Mouse (Mus musculus) heart, embryonic 14.5 days (tissue): ENCODE data around the gene Bnip2. TPM values are rescaled to one million over a fixed set of nuclear protein-coding genes. Genes with fewer than 3 reads are reported as not detected.

ENCODE experiments used
- ATAC-seq: fragments of 200-750 bp; cut with Nextera tagmentation; 2 replicates; pipeline ENCODE4 v1.8.0; 2017; ENCODE audit warnings: low read depth, moderate TSS enrichment; ENCODE audit not compliant: insufficient number of reproducible peaks, insufficient read depth, low FRiP score
- H3K27ac ChIP-seq, 2 experiments: fragments of 200-500 bp in 1 of 2; fragments of 300-500 bp in 1 of 2; sonication (generic) in 1 of 2; replicated peaks in 1 of 2; 2 replicates each; pipeline ENCODE4 v1.5.1; 2012 to 2014; ENCODE audit warnings: low read depth in 2 of 2, low read length in 2 of 2, control low read depth in 1 of 2, mild to moderate bottlenecking in 1 of 2, mixed read lengths in 1 of 2; ENCODE audit not compliant: control insufficient read depth in 1 of 2, insufficient read depth in 1 of 2
- H3K27me3 ChIP-seq: fragments of 300-500 bp; sonication (generic); 2 replicates; pipeline ENCODE4 v1.6.1; 2014; ENCODE audit warnings: mild to moderate bottlenecking, low read length, control low read depth; ENCODE audit not compliant: control insufficient read depth, insufficient read depth
- H3K36me3 ChIP-seq: fragments of 300-500 bp; sonication (generic); 2 replicates; pipeline ENCODE4 v1.6.1; 2014; ENCODE audit warnings: mild to moderate bottlenecking, control low read depth, low read length, mixed read lengths; ENCODE audit not compliant: control insufficient read depth, insufficient read depth
- H3K4me1 ChIP-seq, 2 experiments: fragments of 200-500 bp in 1 of 2; fragments of 300-500 bp in 1 of 2; sonication (generic) in 1 of 2; 2 replicates each; pipeline ENCODE4 v1.6.1; 2012 to 2014; ENCODE audit warnings: low read length in 2 of 2, control low read depth in 1 of 2, mixed read lengths in 1 of 2; ENCODE audit not compliant: control insufficient read depth in 2 of 2, insufficient read depth in 2 of 2
- H3K4me2 ChIP-seq: fragments of 300-500 bp; sonication (generic); 2 replicates; pipeline ENCODE4 v1.6.1; 2014; ENCODE audit warnings: mild to moderate bottlenecking, low read length
- H3K4me3 ChIP-seq, 2 experiments: fragments of 200-500 bp in 1 of 2; fragments of 300-500 bp in 1 of 2; sonication (generic) in 1 of 2; 2 replicates each; pipeline ENCODE4 v1.5.1; 2012 to 2014; ENCODE audit warnings: low read length in 2 of 2, mild to moderate bottlenecking in 2 of 2, control low read depth in 1 of 2, low read depth in 1 of 2, moderate library complexity in 1 of 2; ENCODE audit not compliant: control insufficient read depth in 1 of 2, insufficient read depth in 1 of 2
- H3K9ac ChIP-seq: fragments of 300-500 bp; sonication (generic); 2 replicates; pipeline ENCODE4 v1.6.1; 2014; ENCODE audit warnings: mild to moderate bottlenecking, low read length
- H3K9me3 ChIP-seq: fragments of 300-500 bp; sonication (generic); 2 replicates; pipeline ENCODE4 v1.6.1; 2016; ENCODE audit warnings: low read length, control low read depth; ENCODE audit not compliant: control insufficient read depth
- WGBS: fragments of 180-500 bp; shearing (Covaris S2); extraction: QIAGEN DNeasy Blood & Tissue Kit; methylation state at CpG from one replicate; pipeline ENCODE4 v1.1.7; 2014; 5-methylcytosine and 5-hydroxymethylcytosine counted together
- polyA plus RNA-seq: library from polyadenylated mRNA; unstranded; fragments of >200 nt; fragmentation: Nextera tagmentation; extraction: Ambion mirVana; gene quantifications from 2 replicates; pipeline ENCODE4 v1.2.1, GENCODE M21; 2014

The Bnip2 gene
- polyA plus RNA-seq, 1 experiment from 2014 or later = 126 TPM

DNA sequence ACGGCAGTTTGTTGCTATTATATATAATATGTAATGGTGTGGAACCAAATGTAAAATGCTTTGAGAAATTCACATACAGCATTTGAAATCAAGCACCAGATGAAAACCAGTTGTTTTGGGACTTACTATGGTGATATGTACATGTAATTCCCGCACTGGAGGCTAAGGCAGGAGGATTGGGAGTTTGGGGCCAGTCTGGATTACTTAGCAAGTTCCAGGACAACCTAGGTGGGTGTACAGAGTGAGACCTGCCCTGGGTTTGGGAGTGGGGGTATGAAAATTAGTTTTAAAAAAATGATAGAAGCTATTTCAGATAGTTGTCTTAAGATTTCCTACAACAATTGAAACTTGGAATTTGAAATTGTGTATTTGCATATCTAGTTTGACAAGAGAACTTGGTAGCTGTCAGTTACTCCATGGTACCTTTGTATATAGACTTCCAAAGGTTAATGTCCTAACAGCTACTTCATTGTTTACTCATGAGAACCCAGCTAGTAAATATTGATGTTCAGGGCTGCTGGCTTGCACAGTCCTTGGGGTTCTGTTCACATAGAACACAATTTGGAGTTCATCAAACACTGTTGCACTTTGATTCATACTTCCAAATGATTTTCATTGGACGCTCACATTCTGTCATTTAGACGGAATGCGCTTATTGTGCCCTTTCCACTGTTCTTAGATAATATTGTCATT lies 21.7 kb downstream of the Bnip2 start:
- Histone ChIP-seq H3K36me3 (peaks cover 53% of the 10 kb centered on the region), H3K27me3 (no peaks in the 10 kb centered on the region), H3K4me1 (peaks cover 2 to 15% of the 10 kb centered on the region in 2 experiments; a peak in 3 of 4 replicates), H3K4me2 (no peak overlapping the region), H3K9me3 (no peaks in the 10 kb centered on the region), H3K4me3 (no peak overlapping the region), H3K27ac (no peak overlapping the region), H3K9ac (no peak overlapping the region)
- no peak for ATAC-seq
- WGBS = 90% methylated on average over 5 of the region's 5 CpGs

- Histone ChIP-seq H3K4me2 (peak overlapping the region; percentile 80), H3K36me3 (peaks cover 54% of the 10 kb centered on the region), H3K9me3 (no peaks in the 10 kb centered on the region), H3K27me3 (no peaks in the 10 kb centered on the region), H3K9ac (peak overlapping the region; percentile 92), H3K4me3 (peak overlapping the region; percentile 72 to 86), H3K27ac (peak overlapping the region; percentile 63 to 87), H3K4me1 (peaks cover 2 to 15% of the 10 kb centered on the region in 2 experiments; a peak in 3 of 4 replicates)
- 58% methylated on average over 14 of the region's 14 CpGs for WGBS
- no peak for ATAC-seq
These were observed 22.5 kb downstream of the Bnip2 start for GRCm38 (mm10) chr9:70011537-70012407.

GRCm38 (mm10) chr9:70012408-70012901 lies 23.2 kb downstream of the Bnip2 start, which contains the start of gene Gtf2a2:
Gene Gtf2a2 (plus strand): TSS chr9:70012550.
- peak within 1 kb of the TSS; percentile 72 to 86 for H3K4me3 ChIP-seq
- peak within 1 kb of the TSS; percentile 63 to 87 for H3K27ac ChIP-seq
- no peaks in the 10 kb centered on the region for H3K27me3 ChIP-seq
- no peaks in the 10 kb centered on the region for H3K9me3 ChIP-seq
- peaks cover 54% of the 10 kb centered on the region for H3K36me3 ChIP-seq
- peaks cover 2 to 15% of the 10 kb centered on the region in 2 experiments; a peak in 3 of 4 replicates for H3K4me1 ChIP-seq
- H3K4me2 ChIP-seq = peak within 1 kb of the TSS; percentile 80
- H3K9ac ChIP-seq = peak within 1 kb of the TSS; percentile 92
- under 1% methylated on average over 44 of the region's 57 CpGs for WGBS
- ATAC-seq = peak; percentile 94

GRCm38 (mm10) chr9:70015632-70016031 lies 26.4 kb downstream of the Bnip2 start:
- Histone ChIP-seq H3K9ac (no peak overlapping the region), H3K4me3 (no peak overlapping the region), H3K4me1 (peaks cover 2 to 15% of the 10 kb centered on the region in 2 experiments; a peak in 3 of 4 replicates), H3K9me3 (no peaks in the 10 kb centered on the region), H3K27ac (no peak overlapping the region), H3K4me2 (no peak overlapping the region), H3K27me3 (no peaks in the 10 kb centered on the region), H3K36me3 (peaks cover 48% of the 10 kb centered on the region)
- WGBS = 90% methylated on average over 2 of the region's 2 CpGs
- no peak for ATAC-seq

GRCm38 (mm10) chr9:70018879-70019278 lies 29.6 kb downstream of the Bnip2 start:
- Histone ChIP-seq H3K4me3 (no peak overlapping the region), H3K36me3 (peaks cover 52% of the 10 kb centered on the region), H3K4me1 (peaks cover 0 to 22% of the 10 kb centered on the region in 2 experiments; a peak in 2 of 4 replicates), H3K27ac (no peak overlapping the region), H3K9me3 (no peaks in the 10 kb centered on the region), H3K27me3 (no peaks in the 10 kb centered on the region), H3K9ac (no peak overlapping the region), H3K4me2 (no peak overlapping the region)
- ATAC-seq = no peak

GRCm38 (mm10) chr9:70021610-70022009 lies 32.3 kb downstream of the Bnip2 start:
- Histone ChIP-seq H3K9me3 (no peaks in the 10 kb centered on the region), H3K4me1 (peaks cover 0 to 15% of the 10 kb centered on the region in 2 experiments; a peak in 2 of 4 replicates), H3K4me3 (no peak overlapping the region), H3K9ac (peak overlapping the region; percentile 18; the same call in 1 of the 2 replicates), H3K36me3 (peaks cover 41% of the 10 kb centered on the region), H3K27ac (peak overlapping the region in 1 of 2 experiments; percentile 41; a peak in 1 of 4 replicates), H3K4me2 (no peak overlapping the region), H3K27me3 (no peaks in the 10 kb centered on the region)
- ATAC-seq = no peak
- 40% methylated on average over 1 of the region's 1 CpGs for WGBS

DNA sequence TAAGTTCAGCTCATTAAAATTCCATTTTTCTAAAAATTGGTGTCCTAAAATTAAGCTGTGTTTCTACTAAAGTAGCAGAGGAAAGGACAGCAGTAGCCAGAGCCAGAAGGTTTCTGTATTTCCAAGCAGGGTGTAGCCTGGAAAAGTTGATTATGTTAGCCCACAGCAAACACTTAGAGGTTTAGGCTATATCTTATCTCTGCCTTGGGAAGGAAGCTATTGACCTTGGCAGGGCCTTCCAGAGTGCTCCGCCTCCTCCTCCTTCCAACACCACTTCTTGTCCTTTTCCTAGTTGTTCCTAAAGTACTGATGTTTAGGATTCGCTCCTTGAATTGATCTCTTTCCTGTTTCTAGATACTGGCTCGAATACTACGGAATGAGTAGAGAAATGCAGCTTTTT lies 32.8 kb downstream of the Bnip2 start:
- Histone ChIP-seq H3K4me1 (peaks cover 0 to 15% of the 10 kb centered on the region in 2 experiments; a peak in 2 of 4 replicates), H3K27me3 (no peaks in the 10 kb centered on the region), H3K9me3 (no peaks in the 10 kb centered on the region), H3K36me3 (peaks cover 37% of the 10 kb centered on the region), H3K4me3 (no peak overlapping the region), H3K27ac (no peak overlapping the region), H3K4me2 (no peak overlapping the region), H3K9ac (0 out of 2 replicates have a peak overlapping the region, but pooled peaks have one; percentile 18)
- ATAC-seq = peak; percentile 43; the same call in 1 of the 2 replicates
- WGBS = 49% methylated on average over 4 of the region's 4 CpGs
